Mouse (Mus musculus) ES-Bruce4 (cell line): ENCODE results near the gene Smarca4. TPM values are rescaled to one million over a fixed set of nuclear protein-coding genes. Genes with fewer than 3 reads are reported as not detected.
A peak's percentile ranks its signal among the peaks of the same experiment; 100 is the strongest.

Experiments used
- H3K27ac ChIP-seq: 2 replicates; pipeline ENCODE4 v1.5.1; 2012; ENCODE audit warnings: low read length, inconsistent platforms; ENCODE audit not compliant: insufficient read depth
- H3K27me3 ChIP-seq: 2 replicates; pipeline ENCODE4 v1.6.1; 2012; ENCODE audit warnings: mild to moderate bottlenecking, low read length, inconsistent platforms; ENCODE audit not compliant: control insufficient read depth, poor library complexity, insufficient read depth, severe bottlenecking
- H3K36me3 ChIP-seq: 2 replicates; pipeline ENCODE4 v1.6.1; 2012; ENCODE audit warnings: inconsistent platforms, mild to moderate bottlenecking, low read length, moderate library complexity; ENCODE audit not compliant: control insufficient read depth, poor library complexity, insufficient read depth, severe bottlenecking
- H3K4me1 ChIP-seq: one replicate; pipeline ENCODE4 v1.8.1; 2011; ENCODE audit warnings: low read length; ENCODE audit not compliant: control insufficient read depth, insufficient read depth
- H3K4me3 ChIP-seq: 2 replicates; pipeline ENCODE4 v1.5.1; 2011; ENCODE audit warnings: low read depth, mild to moderate bottlenecking, low read length
- H3K9ac ChIP-seq: 2 replicates; pipeline ENCODE4 v1.6.1; 2012; ENCODE audit warnings: low read depth, mild to moderate bottlenecking, inconsistent platforms; ENCODE audit not compliant: poor library complexity, severe bottlenecking
- H3K9me3 ChIP-seq: replicated peaks from 2 replicates; pipeline ENCODE4 v1.6.1; 2012; ENCODE audit warnings: mild to moderate bottlenecking, low read length, inconsistent platforms; ENCODE audit not compliant: control insufficient read depth, poor library complexity, insufficient read depth, severe bottlenecking
- CTCF ChIP-seq: IDR thresholded peaks from one replicate; pipeline ENCODE4 v1.8.1; 2011; ENCODE audit warnings: low read depth, low read length
- EP300 ChIP-seq: IDR thresholded peaks from 2 replicates; pipeline ENCODE4 v1.6.1; 2011; ENCODE audit warnings: low read depth, low read length; ENCODE audit not compliant: insufficient read depth
- POLR2A ChIP-seq: IDR thresholded peaks from one replicate; pipeline ENCODE4 v1.8.1; 2011; ENCODE audit warnings: low read length; ENCODE audit not compliant: insufficient read depth
- polyA plus RNA-seq: library from polyadenylated mRNA; stranded (reverse); fragments of >200 nt; gene quantifications from 2 replicates; pipeline ENCODE4 v1.2.4, GENCODE M21; 2011; ENCODE audit warnings: low read depth; ENCODE audit not compliant: missing spikeins, insufficient read depth, insufficient read length

The Smarca4 gene
- polyA plus RNA-seq, 1 experiment, result 100.0 TPM

DNA sequence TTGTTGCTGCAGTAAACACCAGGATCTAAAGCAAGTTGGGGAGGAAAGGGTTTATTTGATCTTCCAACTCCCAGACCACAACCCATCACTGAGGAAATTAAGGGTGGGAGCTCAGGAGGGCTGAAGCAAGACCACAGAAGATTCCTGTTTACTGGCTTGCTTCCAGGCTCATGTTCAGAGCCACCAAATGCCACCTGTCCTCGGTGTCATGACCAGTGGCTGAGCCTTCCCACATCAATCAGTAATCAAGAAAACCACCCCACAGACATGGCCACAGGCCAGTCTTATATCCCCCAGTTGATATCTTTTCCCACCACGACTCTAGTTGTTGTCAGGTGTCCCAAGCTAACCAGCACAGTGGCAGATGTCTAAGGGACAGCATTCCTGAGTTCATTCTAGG lies 37.3 kb downstream of the Smarca4 start:
- Histone ChIP-seq H3K9ac (no peak overlapping the region), H3K27me3 (no peaks in the 10 kb centered on the region), H3K36me3 (peaks cover 9% of the 10 kb centered on the region), H3K4me3 (no peak overlapping the region), H3K9me3 (no peaks in the 10 kb centered on the region), H3K4me1 (no peaks in the 10 kb centered on the region), H3K27ac (no peak overlapping the region)
- no peak for TF ChIP-seq POLR2A
- no peak for TF ChIP-seq CTCF
- no peak for TF ChIP-seq EP300

DNA sequence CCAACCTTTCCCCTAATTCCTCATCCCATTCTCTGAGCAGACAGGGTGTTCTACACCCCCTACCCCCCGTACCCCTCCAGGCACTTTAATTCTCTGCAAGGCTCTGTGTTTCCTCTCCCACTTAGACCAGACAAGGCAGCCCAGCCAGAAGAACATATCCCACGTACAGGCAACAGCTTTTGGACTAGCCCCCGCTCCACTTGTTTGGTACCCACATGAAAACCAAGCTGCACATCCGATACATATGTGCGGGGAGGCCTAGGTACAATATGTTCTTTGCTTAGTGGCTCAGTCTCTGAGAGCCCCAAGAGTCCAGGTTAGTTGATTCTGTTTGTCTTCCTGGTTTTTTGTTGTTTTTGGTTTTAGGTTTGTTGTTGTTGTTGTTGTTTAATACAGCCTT lies 46.1 kb downstream of the Smarca4 start:
- peaks cover 59% of the 10 kb centered on the region for H3K36me3 ChIP-seq
- no peaks in the 10 kb centered on the region for H3K4me1 ChIP-seq
- no peak overlapping the region for H3K27ac ChIP-seq
- H3K9ac ChIP-seq, result no peak overlapping the region
- H3K4me3 ChIP-seq, result no peak overlapping the region
- no peaks in the 10 kb centered on the region for H3K9me3 ChIP-seq
- TF ChIP-seq POLR2A, result no peak
- no peak for TF ChIP-seq CTCF
- no peak for TF ChIP-seq EP300
- H3K27me3 ChIP-seq, result no peaks in the 10 kb centered on the region

GRCm38 (mm10) chr9:21668946-21669345 lies 53.0 kb downstream of the Smarca4 start:
- Histone ChIP-seq H3K4me3 (no peak overlapping the region), H3K9me3 (no peaks in the 10 kb centered on the region), H3K36me3 (peaks cover 62% of the 10 kb centered on the region), H3K9ac (no peak overlapping the region), H3K27ac (no peak overlapping the region), H3K27me3 (no peaks in the 10 kb centered on the region), H3K4me1 (no peaks in the 10 kb centered on the region)
- TF ChIP-seq POLR2A (no peak), CTCF (no peak), EP300 (no peak)

DNA sequence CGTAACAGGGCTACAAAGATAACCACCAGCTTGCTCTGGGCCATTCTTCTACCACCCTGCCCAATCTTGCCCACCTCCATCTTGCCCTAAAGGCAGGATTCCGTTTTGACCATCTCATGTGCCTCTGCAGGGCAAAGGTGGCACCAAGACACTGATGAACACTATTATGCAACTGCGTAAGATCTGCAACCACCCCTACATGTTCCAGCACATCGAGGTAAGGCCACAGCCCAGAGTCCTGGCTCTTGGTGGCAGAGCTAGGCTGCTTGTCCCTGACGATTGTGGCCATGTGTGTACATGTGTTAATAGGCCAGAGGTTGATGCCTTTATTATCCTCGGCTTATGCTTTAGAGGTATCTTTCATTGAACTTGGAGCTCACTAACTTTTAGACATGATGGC lies 54.4 kb downstream of the Smarca4 start:
- Histone ChIP-seq H3K4me3 (no peak overlapping the region), H3K36me3 (peaks cover 55% of the 10 kb centered on the region), H3K27ac (peak overlapping the region; percentile 42), H3K4me1 (no peaks in the 10 kb centered on the region), H3K27me3 (no peaks in the 10 kb centered on the region), H3K9ac (no peak overlapping the region), H3K9me3 (no peaks in the 10 kb centered on the region)
- no peak for TF ChIP-seq CTCF
- TF ChIP-seq EP300, result no peak
- TF ChIP-seq POLR2A, result no peak

GRCm38 (mm10) chr9:21671753-21672152 lies 55.8 kb downstream of the Smarca4 start:
- H3K9ac ChIP-seq, result no peak overlapping the region
- no peaks in the 10 kb centered on the region for H3K4me1 ChIP-seq
- H3K36me3 ChIP-seq, result peaks cover 57% of the 10 kb centered on the region
- H3K27ac ChIP-seq, result no peak overlapping the region
- no peak overlapping the region for H3K4me3 ChIP-seq
- H3K9me3 ChIP-seq, result no peaks in the 10 kb centered on the region
- no peaks in the 10 kb centered on the region for H3K27me3 ChIP-seq
- no peak for TF ChIP-seq CTCF
- TF ChIP-seq EP300, result no peak
- TF ChIP-seq POLR2A, result no peak

- Histone ChIP-seq H3K27me3 (no peaks in the 10 kb centered on the region), H3K36me3 (peaks cover 41% of the 10 kb centered on the region), H3K4me1 (no peaks in the 10 kb centered on the region), H3K9me3 (no peaks in the 10 kb centered on the region), H3K9ac (no peak overlapping the region), H3K27ac (no peak overlapping the region), H3K4me3 (no peak overlapping the region)
- TF ChIP-seq EP300 (no peak), CTCF (no peak), POLR2A (no peak)
Measured at GRCm38 (mm10) chr9:21677706-21678105, 61.7 kb downstream of the Smarca4 start.
